Mouse (Mus musculus) lung, postnatal 0 days (tissue): Measurements from ENCODE around the gene Raf1.

Experiments
- CTCF ChIP-seq: IDR thresholded peaks from 2 replicates; pipeline ENCODE4 v1.5.1; 2016; ENCODE audit warnings: antibody characterized with exemption, mild to moderate bottlenecking
- EP300 ChIP-seq: IDR thresholded peaks from 2 replicates; pipeline ENCODE4 v1.6.1; 2016; ENCODE audit warnings: antibody characterized with exemption, mild to moderate bottlenecking, control low read depth

DNA sequence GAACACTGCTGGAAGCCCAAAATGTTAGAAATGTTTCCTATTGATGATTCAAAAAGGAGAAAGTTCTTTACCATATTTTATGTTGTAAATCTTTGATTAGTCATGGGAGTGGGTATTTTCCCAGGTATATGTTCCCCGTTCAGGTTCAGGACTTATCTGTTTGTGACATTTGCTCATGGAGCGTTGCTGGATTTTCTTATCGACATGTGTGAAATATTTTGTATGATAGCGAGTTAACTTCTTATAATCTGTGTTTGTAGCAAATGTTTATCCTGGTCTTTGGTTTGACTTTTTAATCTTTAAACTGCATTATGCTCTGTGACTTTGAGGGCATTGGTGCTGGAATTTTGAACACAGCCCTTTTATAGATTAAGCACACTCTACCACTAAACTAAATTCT lies 12.2 kb upstream of the Raf1 start:
- TF ChIP-seq CTCF: no peak
- no peak for TF ChIP-seq EP300
